Mouse (Mus musculus) CD4-positive helper T cell, adult 2 months (primary cell): ENCODE results near the gene Slc26a8.

Experiments used
- DNase-seq: peaks from one replicate; pipeline ENCODE4 v3.0.0-alpha.2; 2012; ENCODE audit warnings: low read depth, missing footprints, low spot score

Slc26a8 gene

DNA sequence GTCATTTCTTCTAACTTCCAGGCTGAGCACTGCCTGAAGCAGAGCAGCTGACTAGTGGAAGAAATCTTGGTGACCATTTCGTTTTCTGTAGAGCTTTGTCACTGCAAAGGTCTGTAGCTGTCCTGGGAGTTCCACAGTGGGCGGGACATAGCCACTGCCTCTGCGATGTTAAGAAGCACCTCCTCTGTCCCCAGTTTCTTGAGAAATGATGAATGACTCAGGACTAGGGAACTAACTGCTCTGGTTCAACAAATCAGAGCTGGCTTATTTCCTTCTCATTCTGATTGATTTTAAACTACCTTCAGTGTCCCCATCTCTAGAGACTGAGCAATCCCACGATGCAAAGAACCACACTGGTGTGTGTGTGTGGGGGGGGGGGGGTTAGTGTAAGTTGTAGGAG, 45.9 kb downstream of the Slc26a8 start:
- DNase-seq: no peak

DNA sequence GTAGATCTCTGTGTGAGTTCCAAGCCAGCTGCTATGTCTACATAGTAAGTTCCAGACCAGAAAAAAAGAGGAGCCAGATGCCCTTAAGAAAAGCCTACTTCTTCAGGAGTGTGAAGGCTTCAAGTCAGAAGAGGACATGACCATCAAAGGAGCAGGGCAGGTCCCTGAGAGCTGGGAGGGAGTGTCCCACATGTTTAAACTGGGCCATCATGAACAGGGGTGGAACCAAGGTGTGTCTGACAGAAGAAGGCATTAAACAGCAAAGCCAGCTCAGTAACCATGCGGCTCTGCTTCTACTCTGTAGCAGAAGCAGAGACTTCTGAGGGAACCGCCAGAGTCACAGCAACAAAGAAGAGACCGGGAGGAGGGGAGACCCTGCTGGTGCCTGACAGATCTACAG, 46.3 kb downstream of the Slc26a8 start:
- DNase-seq: peak; percentile 39

DNA sequence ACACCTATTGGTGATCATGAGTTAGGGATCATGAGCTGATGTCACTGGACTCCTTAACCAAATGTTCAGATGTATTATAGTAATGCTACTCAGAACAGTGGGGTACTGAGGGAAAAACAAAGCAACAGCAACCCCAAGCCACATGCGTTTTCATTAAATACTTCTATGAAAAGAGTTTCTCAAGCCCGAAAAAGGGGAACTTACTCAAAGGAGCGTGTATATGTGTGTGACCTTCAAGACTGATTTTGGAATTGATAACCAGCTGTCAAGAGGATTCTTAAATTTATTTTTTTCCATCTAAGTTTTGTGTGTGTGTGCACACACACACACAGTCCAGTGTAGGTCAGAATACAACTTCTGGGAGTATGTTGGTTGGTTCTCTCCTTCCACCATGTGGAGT, 49.9 kb downstream of the Slc26a8 start:
- DNase-seq: no peak

DNA sequence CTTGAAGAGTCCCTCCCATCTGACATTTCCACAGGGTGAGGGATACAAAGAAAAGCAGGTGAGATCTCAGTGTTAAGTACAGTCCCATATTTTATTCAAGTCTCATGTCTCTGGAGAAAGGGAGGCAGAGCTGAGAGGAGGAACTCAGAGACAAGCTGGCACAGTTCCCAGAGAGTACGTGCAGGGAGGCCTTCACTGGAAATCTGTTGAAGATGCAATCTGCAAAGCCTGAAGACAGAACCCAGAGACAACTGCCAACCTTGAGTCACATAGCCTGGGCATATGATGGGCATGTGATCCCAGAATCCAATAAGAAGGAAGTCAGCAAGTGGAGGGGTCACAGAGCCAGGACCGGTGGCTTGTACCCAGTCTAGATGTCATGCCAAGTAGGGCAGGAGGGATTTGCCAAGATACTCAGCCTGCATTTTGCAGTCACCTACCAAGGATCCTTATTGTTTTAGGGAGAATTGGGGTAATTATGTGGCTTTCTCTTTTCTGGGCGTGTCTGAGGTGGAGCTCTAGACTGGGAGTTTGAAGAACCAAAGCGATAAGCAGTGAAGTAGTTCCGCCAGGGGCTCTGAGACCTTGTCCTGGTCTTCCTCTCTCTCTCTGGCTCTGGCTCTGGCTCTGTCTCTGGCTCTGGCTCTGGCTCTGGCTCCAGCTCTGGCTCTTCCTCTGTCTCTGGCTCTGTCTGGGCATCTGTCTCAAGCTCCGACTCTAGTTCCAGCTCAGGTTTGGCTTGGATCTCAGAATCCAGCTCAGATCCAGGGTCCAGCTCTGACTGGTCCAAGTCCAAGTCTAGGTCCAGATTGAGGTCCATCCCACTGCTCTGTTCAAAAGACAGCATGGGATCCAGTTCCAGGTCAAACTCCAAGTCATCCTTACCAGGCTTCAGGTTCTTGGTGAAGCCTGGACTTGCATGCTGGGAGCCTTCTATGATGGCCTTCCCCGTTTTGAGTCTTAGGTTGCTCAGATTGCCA, 52.0 kb downstream of the Slc26a8 start:
- DNase-seq: no peak

DNA sequence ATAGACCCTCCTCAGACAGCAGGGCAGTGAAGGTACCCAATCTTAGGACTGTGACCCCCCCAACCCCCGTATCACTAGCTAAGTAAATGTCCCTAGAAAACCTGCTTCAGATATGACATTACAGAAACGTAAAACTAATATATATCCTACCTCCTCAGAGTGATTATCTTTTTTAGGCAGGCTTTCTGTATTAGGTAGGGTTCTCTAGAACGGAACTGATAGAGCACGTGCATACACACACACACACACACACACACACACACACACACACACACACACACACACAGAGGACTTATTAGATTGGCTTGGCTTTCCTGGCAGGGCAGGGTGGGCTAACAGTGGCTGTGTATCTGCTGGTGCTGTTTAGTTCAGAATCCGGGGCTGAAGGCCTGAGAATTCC, 54.2 kb downstream of the Slc26a8 start:
- DNase-seq: no peak

DNA sequence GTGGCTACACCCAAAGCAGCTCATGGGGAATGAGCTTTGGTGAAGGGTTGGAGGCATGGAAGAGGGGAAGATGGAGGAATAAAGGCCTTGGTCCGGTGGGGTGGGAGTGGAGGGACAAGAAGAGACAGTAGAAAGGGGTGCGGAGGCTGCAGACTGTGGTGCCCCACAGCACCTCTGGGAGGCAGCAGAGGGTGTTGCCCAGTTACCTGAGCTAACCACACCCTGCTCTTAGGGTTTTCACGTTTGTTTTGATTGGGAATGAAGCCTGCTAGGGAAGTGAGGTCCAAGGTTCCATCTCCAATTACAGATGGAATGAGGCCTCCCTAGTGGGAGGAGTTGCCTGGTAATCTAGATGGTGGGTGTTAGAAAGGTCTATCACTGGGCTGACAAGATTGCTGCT, 60.9 kb downstream of the Slc26a8 start:
- DNase-seq: no peak

DNA sequence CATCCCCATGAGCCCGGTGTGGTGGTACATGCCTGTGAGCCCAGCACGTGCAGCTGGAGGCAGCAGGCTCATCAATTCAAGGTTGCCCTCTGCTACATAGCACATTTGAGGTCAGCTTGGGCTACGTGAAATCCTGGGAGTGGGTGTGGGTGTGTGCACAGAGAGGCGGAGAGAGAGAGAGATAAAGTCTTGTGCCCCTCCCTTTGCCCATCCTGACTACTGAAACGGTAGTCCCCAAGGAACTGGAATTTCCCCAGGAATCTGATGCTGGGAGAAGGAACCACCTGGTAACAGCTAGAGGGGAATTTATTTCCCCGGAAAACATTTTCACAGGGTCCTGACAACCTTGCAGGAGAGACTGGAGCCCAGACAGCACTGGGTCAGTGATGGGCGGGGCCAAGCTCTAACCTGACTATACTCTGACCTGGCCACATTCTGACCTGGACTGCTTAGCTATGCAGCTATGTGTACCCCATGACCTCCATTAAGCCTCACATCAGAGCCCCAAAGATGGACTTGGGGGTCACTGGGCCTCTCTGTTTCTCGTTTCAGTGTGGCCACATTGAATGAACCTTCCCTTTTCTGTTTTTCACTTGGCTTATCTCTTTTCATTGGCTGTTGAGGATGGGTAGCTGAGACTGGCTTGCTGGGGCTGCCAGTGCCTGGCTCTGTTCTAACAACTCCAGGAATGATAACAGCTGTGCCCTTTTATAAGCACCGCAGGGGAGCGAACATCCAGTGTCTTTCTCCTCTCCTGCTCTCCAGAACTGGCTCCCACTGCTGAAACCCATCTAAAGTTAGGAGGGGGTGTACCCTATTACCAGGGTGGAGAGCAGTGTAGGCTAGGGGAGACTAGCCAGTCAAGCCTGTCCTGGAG, 61.5 kb downstream of the Slc26a8 start:
- no peak for DNase-seq

DNA sequence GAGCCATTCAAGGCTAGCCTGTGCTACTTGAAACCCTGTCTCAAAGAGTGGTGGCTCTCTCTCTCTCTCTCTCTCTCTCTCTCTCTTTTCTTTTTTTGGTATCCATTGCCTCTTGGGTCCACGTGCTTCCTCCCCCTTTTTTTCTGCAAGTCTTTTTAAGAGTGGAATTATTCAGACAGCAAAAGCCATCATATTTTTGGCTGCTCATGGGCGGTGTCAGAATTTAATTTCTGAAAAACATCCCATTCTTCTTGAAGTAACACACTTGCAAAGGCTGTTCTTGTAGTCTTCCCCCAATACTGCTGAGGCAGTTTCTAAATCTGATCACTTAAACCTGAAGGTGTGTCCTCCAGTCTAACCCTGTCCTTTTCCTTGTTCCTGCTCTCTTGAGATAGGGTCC, 63.1 kb downstream of the Slc26a8 start:
- DNase-seq: no peak

DNA sequence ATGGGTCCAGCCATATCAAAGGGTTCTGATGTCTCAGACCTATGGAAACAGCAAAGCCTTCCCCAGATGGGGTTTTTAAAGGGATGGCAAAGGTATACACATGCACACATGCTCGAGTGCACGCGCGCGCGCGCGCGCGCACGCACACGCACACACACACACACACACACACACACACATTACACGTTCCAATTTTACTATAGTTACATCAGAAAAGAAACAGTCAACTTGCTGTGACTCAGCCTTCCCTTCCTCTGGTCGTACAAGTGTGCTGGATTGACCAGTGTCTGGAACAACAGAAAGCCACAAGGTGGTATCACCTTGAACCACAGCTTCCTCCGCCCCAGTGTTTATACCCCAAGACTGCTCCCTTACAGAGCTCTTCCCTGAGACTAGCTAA, 64.7 kb downstream of the Slc26a8 start:
- DNase-seq: peak; percentile 67

DNA sequence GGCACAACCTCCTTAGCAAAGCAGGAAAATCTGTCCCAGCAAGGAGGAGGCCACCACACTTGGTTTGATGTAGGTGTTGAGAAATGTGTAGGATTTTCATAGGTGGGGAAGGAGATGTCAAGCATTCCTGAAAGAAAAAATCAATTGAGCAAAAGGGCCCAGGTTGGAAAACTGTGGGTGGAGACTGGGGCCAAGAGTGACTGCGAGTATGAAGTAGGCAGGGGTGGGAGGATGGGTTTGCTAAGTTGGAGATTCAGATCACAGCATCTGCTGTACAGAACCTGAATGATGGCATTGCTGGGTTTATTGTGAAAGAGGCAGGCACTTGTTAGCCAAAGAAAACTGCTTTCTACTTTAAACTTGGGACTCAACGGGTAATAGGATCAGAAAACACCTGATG, 65.2 kb downstream of the Slc26a8 start:
- no peak for DNase-seq

DNA sequence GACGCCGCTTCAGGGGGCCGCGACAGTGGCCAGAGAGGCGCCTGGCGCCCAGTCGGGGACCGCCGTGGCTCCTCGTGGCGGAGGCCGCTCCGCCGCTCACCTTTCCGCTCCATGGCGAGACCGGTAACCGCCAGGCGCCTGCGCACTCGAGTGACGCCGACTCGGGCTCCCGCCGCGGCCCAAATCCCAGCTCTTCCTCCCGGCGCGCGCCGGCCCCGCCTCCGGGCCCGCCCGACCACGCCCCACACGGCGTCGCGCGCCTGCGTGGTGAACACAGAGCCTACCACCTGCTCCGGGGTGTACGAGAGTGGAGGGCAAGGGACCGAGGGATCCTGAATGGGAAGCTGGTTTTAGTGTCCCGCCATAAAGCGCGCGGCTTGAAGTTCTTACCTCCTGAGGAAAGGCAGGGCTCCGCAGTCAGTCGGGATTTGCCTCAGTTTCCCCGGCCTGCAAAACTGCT, 67.7 kb downstream of the Slc26a8 start, which contains the start of gene Srpk1:
TSS of gene Srpk1 (minus strand) at position 410 of the 460 bp plus-strand sequence.
- peak; percentile 94 for DNase-seq

DNA sequence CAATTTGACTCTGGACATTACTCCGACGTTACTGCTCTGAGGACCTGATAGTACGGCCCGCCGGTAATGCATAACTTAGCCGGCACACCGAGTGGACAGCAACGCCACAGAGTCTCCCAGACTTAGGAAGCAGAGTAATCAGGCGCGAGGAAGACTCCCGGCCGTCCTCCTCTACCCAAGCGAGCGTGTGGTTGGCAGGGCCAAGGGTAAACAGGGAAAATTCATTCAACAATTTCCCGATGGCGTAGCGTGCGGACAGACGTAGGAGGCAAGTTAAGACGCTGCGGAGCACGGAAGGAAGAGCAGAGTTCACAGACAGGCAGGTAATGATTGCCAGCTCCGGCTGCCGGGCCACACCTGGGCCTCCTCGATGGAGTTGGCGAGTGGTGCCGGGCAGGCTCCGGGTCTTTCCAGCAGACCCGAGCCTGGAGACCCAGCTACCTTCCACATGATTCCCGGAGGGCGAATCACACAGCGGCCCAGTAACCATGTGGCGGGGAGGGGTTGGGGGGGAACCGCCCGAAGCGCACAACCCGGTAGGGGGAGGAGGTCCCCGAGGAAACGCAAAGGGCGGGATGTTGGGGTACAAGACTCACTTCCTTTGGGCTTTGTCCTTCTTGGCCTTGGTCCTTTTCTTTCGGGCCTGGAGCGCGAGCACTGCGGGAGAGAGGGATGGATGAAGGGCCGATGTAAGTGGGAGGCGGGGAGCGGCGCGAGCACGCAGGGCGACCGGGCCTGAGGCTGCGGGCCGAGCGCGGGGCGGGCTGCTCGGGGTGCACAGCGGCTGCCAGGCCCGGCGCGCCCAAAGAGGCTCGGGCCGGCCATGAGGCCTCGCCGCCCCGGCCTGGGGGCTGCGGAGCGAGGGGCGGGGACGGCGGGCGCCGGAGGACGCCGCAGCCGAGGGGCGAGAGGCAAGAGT, 68.4 kb downstream of the Slc26a8 start:
- peak; percentile 80 for DNase-seq

DNA sequence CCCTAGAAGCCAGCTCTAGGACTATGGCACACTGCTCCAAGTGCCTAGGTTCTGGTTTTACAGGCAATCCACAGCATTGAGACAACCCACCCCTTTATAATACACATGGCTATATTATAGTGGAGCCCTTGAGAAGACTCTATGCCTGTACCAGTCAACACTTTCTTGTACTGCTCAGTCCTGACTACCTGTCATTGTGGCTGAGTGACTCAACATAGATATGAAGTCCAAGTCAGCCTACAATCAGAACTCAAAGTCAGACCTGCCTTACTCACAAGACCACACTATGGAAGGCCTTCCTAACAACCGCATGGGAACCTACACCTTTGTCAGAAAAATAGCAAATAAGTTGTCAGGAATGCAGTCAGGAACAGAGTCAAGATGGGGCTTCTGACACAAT, 71.3 kb downstream of the Slc26a8 start:
- DNase-seq: no peak

DNA sequence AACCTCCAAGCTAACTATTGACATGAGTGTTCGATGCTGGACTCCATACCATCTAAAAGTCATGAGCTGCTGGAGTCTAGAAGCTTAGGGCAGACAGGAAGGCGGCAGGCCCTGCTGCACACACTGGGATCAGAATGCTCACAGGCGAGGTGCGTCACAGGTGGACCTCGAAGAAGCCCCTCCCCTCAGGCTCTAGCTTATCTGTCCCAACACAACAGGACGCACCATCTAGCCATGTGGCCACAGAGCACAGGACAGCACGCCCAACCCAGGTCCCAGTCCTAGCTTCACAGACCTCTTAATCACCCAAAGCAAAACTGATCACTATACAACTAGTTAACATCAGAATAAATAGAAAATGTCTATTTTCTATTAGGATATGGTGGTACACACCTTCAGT, 71.9 kb downstream of the Slc26a8 start:
- no peak for DNase-seq

DNA sequence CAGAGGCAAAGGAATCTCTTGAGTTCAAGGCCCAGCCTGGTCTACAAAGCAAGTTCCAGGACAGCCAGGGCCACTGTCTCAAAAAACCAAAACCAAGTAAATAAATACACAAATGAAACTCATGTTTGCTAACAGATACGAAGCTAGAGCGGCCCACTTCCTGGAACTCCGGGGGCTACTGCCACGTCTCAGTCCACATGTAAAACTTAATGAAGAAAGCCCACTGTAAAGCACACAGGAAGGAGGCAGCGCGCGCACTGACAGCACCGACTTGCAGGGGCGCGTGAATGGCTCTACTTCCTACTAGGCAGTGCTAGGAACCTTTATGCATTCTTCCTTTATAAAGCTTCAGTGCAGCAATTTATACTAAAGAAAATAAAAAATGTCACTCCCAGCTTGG, 72.4 kb downstream of the Slc26a8 start:
- peak; percentile 38 for DNase-seq

DNA sequence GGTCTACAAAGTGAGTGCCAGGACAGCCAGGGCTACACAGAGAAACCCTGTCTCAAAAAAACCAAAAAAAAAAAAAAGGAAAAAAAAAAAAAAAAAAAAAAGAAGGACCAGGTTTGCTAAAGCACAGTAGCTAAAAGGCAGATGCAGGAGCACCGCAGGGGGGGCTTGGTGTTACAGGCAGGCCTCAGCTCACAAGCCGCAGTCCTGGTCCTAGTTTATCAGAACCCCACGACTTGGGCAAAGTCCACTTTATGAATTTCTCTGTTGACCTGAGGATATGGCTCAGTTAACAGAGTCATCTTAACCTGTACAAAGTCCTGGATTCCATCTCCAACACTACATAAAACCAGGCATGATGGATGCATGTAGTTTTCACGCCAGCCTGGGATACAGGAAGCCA, 74.7 kb downstream of the Slc26a8 start:
- no peak for DNase-seq

DNA sequence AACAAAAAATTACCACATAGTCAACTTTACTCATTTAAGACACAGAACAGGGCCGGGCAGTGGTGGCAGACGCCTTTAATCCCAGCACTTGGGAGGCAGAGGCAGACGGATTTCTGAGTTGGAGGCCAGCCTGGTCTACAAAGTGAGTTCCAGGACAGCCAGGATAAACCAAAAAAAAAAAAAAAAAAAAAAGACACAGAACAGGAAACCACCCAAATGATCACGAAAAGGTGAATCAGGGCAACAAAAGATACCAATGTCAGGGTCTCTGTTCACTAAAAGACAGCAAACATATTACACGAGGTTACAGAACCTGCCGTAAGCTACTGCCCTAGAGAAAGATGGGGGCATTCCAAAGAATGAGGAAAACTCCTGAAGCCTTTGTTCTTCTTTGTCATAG, 76.9 kb downstream of the Slc26a8 start:
- peak; percentile 44 for DNase-seq

DNA sequence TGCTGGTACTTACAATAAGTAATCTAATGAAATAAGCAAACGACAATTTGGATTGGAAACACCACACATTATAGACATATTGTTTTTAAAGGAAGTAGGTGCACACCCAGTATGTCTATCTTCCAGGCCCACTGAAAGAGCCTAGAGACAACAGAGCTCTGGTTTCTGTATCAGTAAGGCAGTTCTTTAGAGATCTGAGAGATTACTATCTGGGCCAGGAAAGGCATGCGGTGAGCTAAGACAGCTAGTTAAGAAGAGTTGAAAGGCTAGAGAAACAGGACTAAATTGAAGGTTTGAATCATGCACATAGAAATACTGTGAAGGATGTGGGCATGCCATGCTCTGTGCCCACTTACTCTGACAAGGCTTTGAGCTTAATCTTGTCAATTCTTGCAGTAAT, 77.4 kb downstream of the Slc26a8 start:
- peak; percentile 92 for DNase-seq

DNA sequence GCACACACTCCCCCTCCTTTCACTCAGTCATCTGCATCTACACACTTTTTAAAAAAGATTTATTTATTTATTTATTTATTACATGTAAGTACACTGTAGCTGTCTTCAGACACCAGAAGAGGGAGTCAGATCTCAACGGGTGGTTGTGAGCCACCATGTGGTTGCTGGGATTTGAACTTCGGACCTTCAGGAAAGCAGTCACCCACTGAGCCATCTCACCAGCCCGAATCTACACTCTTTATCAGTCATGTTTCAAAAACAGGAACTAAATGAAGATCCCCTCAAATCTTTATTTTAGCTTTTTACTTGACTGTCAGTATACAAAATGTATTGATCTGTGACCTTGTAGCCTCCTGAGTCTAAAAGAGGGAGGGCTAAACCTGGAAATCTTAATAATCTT, 80.5 kb downstream of the Slc26a8 start:
- DNase-seq: peak; percentile 26

DNA sequence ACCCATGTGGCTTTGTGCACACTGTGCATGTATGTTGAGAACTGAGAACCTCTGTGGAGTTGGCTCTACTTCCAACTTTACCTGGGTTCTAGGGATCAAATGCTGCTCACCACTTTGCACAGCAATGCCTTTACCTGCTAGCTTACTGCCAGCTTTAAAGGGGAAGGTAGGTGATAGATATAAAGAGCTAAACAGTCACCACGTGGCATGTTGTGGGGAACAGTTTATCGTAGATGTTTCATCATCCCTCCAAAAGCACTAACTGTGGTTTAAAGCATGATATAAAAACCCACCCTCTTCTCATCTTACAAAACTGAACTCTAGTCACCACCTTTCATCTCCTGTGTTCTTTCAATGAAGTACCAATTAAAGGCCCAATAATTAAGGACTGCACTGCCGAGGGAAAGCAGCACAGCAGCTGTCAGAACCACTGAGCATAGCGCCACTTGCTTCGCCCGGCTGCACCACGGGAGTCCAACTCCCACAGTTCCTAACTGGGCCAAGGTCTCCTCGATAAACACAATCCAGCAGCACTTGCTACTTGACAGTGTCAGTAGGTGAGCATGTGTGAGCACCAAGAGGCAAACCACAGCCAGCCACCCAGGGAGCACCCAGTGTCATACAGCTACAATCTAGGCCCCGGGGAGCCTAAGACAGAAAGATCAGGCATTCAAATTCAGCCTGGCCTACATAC, 88.3 kb downstream of the Slc26a8 start:
- no peak for DNase-seq

DNA sequence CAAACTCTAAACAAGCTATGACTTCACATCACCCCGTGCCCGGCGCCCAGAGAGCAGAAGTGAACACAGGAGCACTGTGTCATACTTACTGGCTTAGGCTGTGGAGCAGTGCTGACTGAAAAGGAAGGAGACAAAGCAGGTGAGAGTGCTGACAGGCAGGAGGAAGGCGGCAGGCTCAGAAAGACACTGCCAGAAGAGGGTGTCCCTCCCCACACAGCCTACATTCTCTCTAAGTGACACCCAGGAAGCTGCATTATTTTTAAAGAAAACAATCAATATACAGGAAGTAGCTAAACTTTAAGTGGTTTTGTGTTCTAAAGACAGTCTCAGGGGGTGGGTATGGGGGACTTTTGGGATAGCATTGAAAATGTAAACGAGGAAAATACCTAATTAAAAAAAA, 89.3 kb downstream of the Slc26a8 start:
- DNase-seq: peak; percentile 40
